Mouse (Mus musculus) thymus, postnatal 25 days (tissue): ENCODE results near the gene Abcc9.
A peak's percentile ranks its signal among the peaks of the same experiment; 100 is the strongest.

Experiments used
- DNase-seq: peaks from one replicate; pipeline ENCODE4 v3.0.0; 2022

Abcc9 gene

GRCm38 (mm10) chr6:142609401-142610373 is 92.4 kb downstream of the Abcc9 start:
- no peak for DNase-seq

GRCm38 (mm10) chr6:142607080-142607479 is 95.0 kb downstream of the Abcc9 start:
- no peak for DNase-seq

- DNase-seq = no peak
These were observed 99.3 kb downstream of the Abcc9 start for GRCm38 (mm10) chr6:142602772-142603171.

GRCm38 (mm10) chr6:142578831-142579230 is 123.3 kb downstream of the Abcc9 start:
- no peak for DNase-seq

- no peak for DNase-seq
These were observed 124.3 kb downstream of the Abcc9 start for GRCm38 (mm10) chr6:142577801-142578200.

GRCm38 (mm10) chr6:142572876-142573275 is 129.2 kb downstream of the Abcc9 start:
- DNase-seq = no peak

GRCm38 (mm10) chr6:142571629-142572360 is 130.3 kb downstream of the Abcc9 start:
- no peak for DNase-seq

GRCm38 (mm10) chr6:142571055-142571618 is 131.0 kb downstream of the Abcc9 start, which contains the start of gene Kcnj8:
TSS of gene Kcnj8 (minus strand) at chr6:142571614.
- DNase-seq = peak; percentile 38

GRCm38 (mm10) chr6:142570046-142570770 is 131.9 kb downstream of the Abcc9 start:
- no peak for DNase-seq

GRCm38 (mm10) chr6:142568713-142569357 is 133.3 kb downstream of the Abcc9 start:
- DNase-seq = no peak

GRCm38 (mm10) chr6:142567452-142567851 is 134.7 kb downstream of the Abcc9 start:
- peak; percentile 49 for DNase-seq

GRCm38 (mm10) chr6:142564746-142565145 is 137.4 kb downstream of the Abcc9 start:
- no peak for DNase-seq

- DNase-seq = peak; percentile 52
These were observed 141.0 kb downstream of the Abcc9 start for GRCm38 (mm10) chr6:142561151-142561550.

GRCm38 (mm10) chr6:142558772-142559679 is 143.1 kb downstream of the Abcc9 start:
- no peak for DNase-seq

- no peak for DNase-seq
These were observed 144.0 kb downstream of the Abcc9 start for GRCm38 (mm10) chr6:142558076-142558475.

- no peak for DNase-seq
These were observed 146.1 kb downstream of the Abcc9 start for GRCm38 (mm10) chr6:142555988-142556387.

- no peak for DNase-seq
These were observed 150.6 kb downstream of the Abcc9 start for GRCm38 (mm10) chr6:142551482-142551881.

- no peak for DNase-seq
These were observed 151.2 kb downstream of the Abcc9 start for GRCm38 (mm10) chr6:142550871-142551270.

GRCm38 (mm10) chr6:142548377-142548776 is 153.7 kb downstream of the Abcc9 start:
- DNase-seq = no peak

GRCm38 (mm10) chr6:142545132-142545531 is 157.0 kb downstream of the Abcc9 start:
- DNase-seq = no peak

- no peak for DNase-seq
These were observed 158.5 kb downstream of the Abcc9 start for GRCm38 (mm10) chr6:142543648-142544047.
